Mouse (Mus musculus) brain, embryonic 14.5 days (tissue): ENCODE measurements around the gene Ypel1.

Source experiments
- CTCF ChIP-seq: fragments of 200-500 bp; IDR thresholded peaks from 2 replicates; pipeline ENCODE4 v1.5.1; 2012; ENCODE audit warnings: inconsistent platforms, mild to moderate bottlenecking, moderate library complexity, borderline replicate concordance; ENCODE audit not compliant: insufficient read depth, insufficient read length; ENCODE audit errors: extremely low read depth
- POLR2A ChIP-seq: fragments of 200-500 bp; IDR thresholded peaks from 2 replicates; pipeline ENCODE4 v1.6.1; 2012; ENCODE audit warnings: mild to moderate bottlenecking, inconsistent platforms, borderline replicate concordance; ENCODE audit not compliant: poor library complexity, insufficient read depth, insufficient read length, severe bottlenecking; ENCODE audit errors: extremely low read depth

GRCm38 (mm10) chr16:17110771-17111743 lies 41.6 kb downstream of the Ypel1 start, which contains the start of gene Ppil2:
- TF ChIP-seq CTCF, result no peak
- TF ChIP-seq POLR2A, result peak; percentile 23; the same call in 1 of the 2 replicates
